Comparison of ENCODE assay signal across 10 mouse cellular contexts in genomic region chr9:74862783-74863654, GRCm38 (mm10). TPM values are rescaled to one million over a fixed set of nuclear protein-coding genes. Genes with fewer than 3 reads are reported as not detected.
DNase-seq lines count a peak whose midpoint lies in the region; ATAC-seq and TF ChIP-seq lines count a peak whose summit lies in the region.
"Had no signal": no experiment of that assay in that cellular context is flagged by ENCODE, and none has a peak within 500 bp of the region (broad histone marks: within the 10 kb centered on the region; RNA-seq: fewer than 3 reads in every experiment).

No protein-coding gene starts in this region.

- peak overlapping the region; percentile 98 for H3K4me2 ChIP-seq in embryonic facial prominence, embryonic 14.5 days (ENCODE audit: low read depth, low read length)
- H3K4me2 ChIP-seq in limb, embryonic 11.5 days (ENCODE audit: low read depth, severe bottlenecking): no peak overlapping the region
- peak overlapping the region; percentile 90 for H3K4me2 ChIP-seq in neural tube, embryonic 13.5 days

- DNase-seq in layer of hippocampus, adult 2 months (ENCODE audit: low spot score in 2 of 2): no peak
- DNase-seq in layer of hippocampus, postnatal 10 days (ENCODE audit: low spot score in 2 of 2): no peak
- DNase-seq in embryonic facial prominence, embryonic 14.5 days (ENCODE audit: low spot score): no peak
- peak; percentile 47 for DNase-seq in limb, embryonic 11.5 days (ENCODE audit: low spot score)
- DNase-seq in thymus, postnatal 4 days: no peak
- no peak for DNase-seq in kidney, adult 18-20 months
- DNase-seq: kidney, adult 11 months had no signal

- H3K4me3 ChIP-seq in layer of hippocampus, adult 2 months: peak overlapping the region; percentile 52
- peak overlapping the region; percentile 51 for H3K4me3 ChIP-seq in embryonic facial prominence, embryonic 14.5 days (ENCODE audit: low read depth, low read length)
- no peak overlapping the region; the same call in 1 of the 2 replicates for H3K4me3 ChIP-seq in limb, embryonic 11.5 days (ENCODE audit: low read depth, low read length)
- H3K4me3 ChIP-seq in neural tube, embryonic 13.5 days: peak overlapping the region; percentile 52

- H3K4me1 ChIP-seq in embryonic facial prominence, embryonic 14.5 days (ENCODE audit: control insufficient read depth, insufficient read depth, low read length): peaks cover 11% of the 10 kb centered on the region
- H3K4me1 ChIP-seq in limb, embryonic 11.5 days (ENCODE audit: control insufficient read depth, insufficient read depth, low read length): 0 out of 2 replicates have a peak, but pooled peaks cover 6% of the 10 kb centered on the region
- peaks cover 53% of the 10 kb centered on the region for H3K4me1 ChIP-seq in neural tube, embryonic 13.5 days (replicated peaks)

- no peak for TF ChIP-seq CTCF in layer of hippocampus, adult 2 months (conservative IDR thresholded peaks at IDR 0.05)

- WGBS in embryonic facial prominence, embryonic 14.5 days: 2% methylated on average over 42 of the region's 56 CpGs
- WGBS in limb, embryonic 11.5 days: 2% methylated on average over 55 of the region's 56 CpGs
- 1% methylated on average over 56 of the region's 56 CpGs for WGBS in neural tube, embryonic 13.5 days

- peak overlapping the region; percentile 29 for H3K27ac ChIP-seq in layer of hippocampus, adult 2 months
- no peak overlapping the region for H3K27ac ChIP-seq in embryonic facial prominence, embryonic 14.5 days (replicated peaks; ENCODE audit: low read depth, low read length)
- H3K27ac ChIP-seq in limb, embryonic 11.5 days (replicated peaks; ENCODE audit: low read depth, low read length): no peak overlapping the region
- peak overlapping the region; percentile 77 for H3K27ac ChIP-seq in neural tube, embryonic 13.5 days (replicated peaks)

- no peaks in the 10 kb centered on the region for H3K9me3 ChIP-seq in embryonic facial prominence, embryonic 14.5 days (ENCODE audit: control insufficient read depth, low read length)
- H3K9me3 ChIP-seq in limb, embryonic 11.5 days (ENCODE audit: control insufficient read depth, low read length): no peaks in the 10 kb centered on the region
- no peaks in the 10 kb centered on the region for H3K9me3 ChIP-seq in neural tube, embryonic 13.5 days

- ATAC-seq in embryonic facial prominence, embryonic 14.5 days (ENCODE audit: low read depth): no peak
- ATAC-seq in limb, embryonic 11.5 days (ENCODE audit: insufficient number of reproducible peaks, low FRiP score, low TSS enrichment, low read depth): no peak
- ATAC-seq in neural tube, embryonic 13.5 days (ENCODE audit: low read depth): no peak
- ATAC-seq in megakaryocyte-erythroid progenitor cell, adult 5-6 weeks (replicated peaks; ENCODE audit: low FRiP score, low TSS enrichment, poor library complexity, severe bottlenecking): no peak

- H3K9ac ChIP-seq in embryonic facial prominence, embryonic 14.5 days (ENCODE audit: low read depth, low read length): no peak overlapping the region
- no peak overlapping the region for H3K9ac ChIP-seq in limb, embryonic 11.5 days (ENCODE audit: low read length)
- peak overlapping the region; percentile 73 for H3K9ac ChIP-seq in neural tube, embryonic 13.5 days

- H3K36me3 ChIP-seq in embryonic facial prominence, embryonic 14.5 days (ENCODE audit: control insufficient read depth, insufficient read depth, low read length): no peaks in the 10 kb centered on the region
- H3K36me3 ChIP-seq in limb, embryonic 11.5 days (ENCODE audit: control insufficient read depth, insufficient read depth, low read length): no peaks in the 10 kb centered on the region
- no peaks in the 10 kb centered on the region for H3K36me3 ChIP-seq in neural tube, embryonic 13.5 days

- H3K27me3 ChIP-seq in embryonic facial prominence, embryonic 14.5 days (replicated peaks; ENCODE audit: control insufficient read depth, insufficient read depth, low read length): peaks cover 100% of the 10 kb centered on the region
- H3K27me3 ChIP-seq in limb, embryonic 11.5 days (ENCODE audit: control insufficient read depth, insufficient read depth, low read length): peaks cover 92% of the 10 kb centered on the region
- peaks cover 99% of the 10 kb centered on the region for H3K27me3 ChIP-seq in neural tube, embryonic 13.5 days

RNA-seq across cellular contexts. Expression of gene Onecut1, which starts 1.3 kb away (rescaled TPM):
- 1 to 10 TPM in 1 of 2 experiments, under 1 TPM in 1; 0.92 to 1.3 TPM for total RNA-seq in layer of hippocampus, adult 2 months (2021)
- under 1 TPM; 0.14 to 0.16 TPM for total RNA-seq in layer of hippocampus, postnatal 10 days (2021)
- 0.24 and 0.31 TPM in 2 replicates for polyA plus RNA-seq in embryonic facial prominence, embryonic 14.5 days (2014; fragmentation: Nextera tagmentation; extraction: Ambion mirVana)
- polyA plus RNA-seq in limb, embryonic 11.5 days (2014; fragmentation: Nextera tagmentation; extraction: Ambion mirVana): 0.09 TPM in 1 of 2 replicates, not detected in the other
- polyA plus RNA-seq in neural tube, embryonic 13.5 days (2015; fragmentation: Nextera tagmentation; extraction: Ambion mirVana): 6.6 and 7.8 TPM in 2 replicates
- total RNA-seq in megakaryocyte-erythroid progenitor cell, adult 5-6 weeks (2014; fragmentation: Nextera tagmentation): not detected in 2 replicates
- total RNA-seq in megakaryocyte-erythroid progenitor cell, adult 5-6 weeks (2017): not detected in 2 replicates
- total RNA-seq: common myeloid progenitor, adult 5-6 weeks had no signal

Comparison
In these comparisons a context has a peak if more than half of its experiments do, and no peak if none do; other contexts are left out.
1. H3K27ac ChIP-seq: peak in layer of hippocampus, adult 2 months (single experiment) and neural tube, embryonic 13.5 days (single experiment); none in embryonic facial prominence, embryonic 14.5 days (single experiment) and limb, embryonic 11.5 days (single experiment).